Mouse (Mus musculus) inflammation-experienced regulatory T-cells, adult 6 months (primary cell): ENCODE measurements around the gene Clic6. TPM values are rescaled to one million over a fixed set of nuclear protein-coding genes. Genes with fewer than 3 reads are reported as not detected.

Source experiments
- ATAC-seq: one replicate; pipeline ENCODE4 v1.8.0; 2017
- polyA plus RNA-seq, 3 experiments: library from polyadenylated mRNA; unstranded; fragments of 100-300 nt; shearing (Covaris generic); gene quantifications; one replicate each; pipeline ENCODE4 v1.2.1; 2017

Gene Clic6
- polyA plus RNA-seq, result not detected

- ATAC-seq, result no peak
Observed at GRCm38 (mm10) chr16:92485436-92485835, at the start of gene Clic6. TSS of gene Clic6 (plus strand) at chr16:92485736.

- ATAC-seq, result no peak
Observed at GRCm38 (mm10) chr16:92439775-92440174, 45.8 kb upstream of the Clic6 start.

GRCm38 (mm10) chr16:92440229-92440628, 45.3 kb upstream of the Clic6 start:
- no peak for ATAC-seq

- ATAC-seq, result no peak
Observed at GRCm38 (mm10) chr16:92441203-92441602, 44.3 kb upstream of the Clic6 start.

- no peak for ATAC-seq
Observed at GRCm38 (mm10) chr16:92442150-92442549, 43.4 kb upstream of the Clic6 start.

GRCm38 (mm10) chr16:92442946-92443345, 42.6 kb upstream of the Clic6 start:
- ATAC-seq, result peak; percentile 7

- ATAC-seq, result peak; percentile 90
Observed at GRCm38 (mm10) chr16:92443644-92444113, 41.9 kb upstream of the Clic6 start.

- ATAC-seq, result no peak
Observed at GRCm38 (mm10) chr16:92445377-92445776, 40.2 kb upstream of the Clic6 start.

- no peak for ATAC-seq
Observed at GRCm38 (mm10) chr16:92449080-92449479, 36.5 kb upstream of the Clic6 start.

- no peak for ATAC-seq
Observed at GRCm38 (mm10) chr16:92450331-92450730, 35.2 kb upstream of the Clic6 start.

GRCm38 (mm10) chr16:92451516-92452072, 33.9 kb upstream of the Clic6 start:
- no peak for ATAC-seq

GRCm38 (mm10) chr16:92452609-92453008, 32.9 kb upstream of the Clic6 start:
- ATAC-seq, result no peak

GRCm38 (mm10) chr16:92454002-92454401, 31.5 kb upstream of the Clic6 start:
- no peak for ATAC-seq

GRCm38 (mm10) chr16:92454495-92454894, 31.0 kb upstream of the Clic6 start:
- no peak for ATAC-seq

GRCm38 (mm10) chr16:92455488-92455887, 30.0 kb upstream of the Clic6 start:
- no peak for ATAC-seq

- ATAC-seq, result no peak
Observed at GRCm38 (mm10) chr16:92455969-92456368, 29.6 kb upstream of the Clic6 start.

- ATAC-seq, result peak; percentile 72
Observed at GRCm38 (mm10) chr16:92457594-92457993, 27.9 kb upstream of the Clic6 start.

- ATAC-seq, result no peak
Observed at GRCm38 (mm10) chr16:92461412-92461811, 24.1 kb upstream of the Clic6 start.

GRCm38 (mm10) chr16:92464390-92464972, 21.1 kb upstream of the Clic6 start:
- ATAC-seq, result no peak

- no peak for ATAC-seq
Observed at GRCm38 (mm10) chr16:92465226-92465625, 20.3 kb upstream of the Clic6 start.

- ATAC-seq, result peak; percentile 99
Observed at GRCm38 (mm10) chr16:92465642-92466526, 19.7 kb upstream of the Clic6 start.

GRCm38 (mm10) chr16:92467041-92467440, 18.5 kb upstream of the Clic6 start:
- ATAC-seq, result no peak

GRCm38 (mm10) chr16:92468459-92468858, 17.1 kb upstream of the Clic6 start:
- no peak for ATAC-seq

GRCm38 (mm10) chr16:92470706-92471105, 14.8 kb upstream of the Clic6 start, which contains the start of gene Rcan1:
TSS of gene Rcan1 (minus strand) at chr16:92470867.
- no peak for ATAC-seq
